Mouse (Mus musculus) left cerebral cortex, postnatal 10 days (tissue): Measurements from ENCODE around the gene Rbm5. TPM values are rescaled to one million over a fixed set of nuclear protein-coding genes. Genes with fewer than 3 reads are reported as not detected.

Experiments used
- DNase-seq, 2 experiments: peaks; one replicate each; pipeline ENCODE4 v3.0.0; 2021 to 2022; ENCODE audit warnings: low spot score in 2 of 2, mixed read lengths in 1 of 2; ENCODE audit errors: extremely low spot score in 1 of 2
- intact Hi-C: fragments of 180-260 bp; cut with DNase I; formaldehyde crosslinking; loops from one replicate; pipeline ENCODE4 v1.15.1; 2025
- total RNA-seq, 2 experiments: library from RNA; stranded (reverse); gene quantifications; 2 replicates each; pipeline ENCODE4 v1.2.3; 2021

The Rbm5 gene
- total RNA-seq, 2 experiments from 2014 or later, result 157 TPM

- DNase-seq, result no peak
- intact Hi-C loops, result no loop called here
Observed at GRCm38 (mm10) chr9:107707701-107708438, 62.9 kb downstream of the Rbm5 start.

GRCm38 (mm10) chr9:107706781-107707211 lies 64.0 kb downstream of the Rbm5 start:
- no peak for DNase-seq
- intact Hi-C loops, result no loop called here

DNA sequence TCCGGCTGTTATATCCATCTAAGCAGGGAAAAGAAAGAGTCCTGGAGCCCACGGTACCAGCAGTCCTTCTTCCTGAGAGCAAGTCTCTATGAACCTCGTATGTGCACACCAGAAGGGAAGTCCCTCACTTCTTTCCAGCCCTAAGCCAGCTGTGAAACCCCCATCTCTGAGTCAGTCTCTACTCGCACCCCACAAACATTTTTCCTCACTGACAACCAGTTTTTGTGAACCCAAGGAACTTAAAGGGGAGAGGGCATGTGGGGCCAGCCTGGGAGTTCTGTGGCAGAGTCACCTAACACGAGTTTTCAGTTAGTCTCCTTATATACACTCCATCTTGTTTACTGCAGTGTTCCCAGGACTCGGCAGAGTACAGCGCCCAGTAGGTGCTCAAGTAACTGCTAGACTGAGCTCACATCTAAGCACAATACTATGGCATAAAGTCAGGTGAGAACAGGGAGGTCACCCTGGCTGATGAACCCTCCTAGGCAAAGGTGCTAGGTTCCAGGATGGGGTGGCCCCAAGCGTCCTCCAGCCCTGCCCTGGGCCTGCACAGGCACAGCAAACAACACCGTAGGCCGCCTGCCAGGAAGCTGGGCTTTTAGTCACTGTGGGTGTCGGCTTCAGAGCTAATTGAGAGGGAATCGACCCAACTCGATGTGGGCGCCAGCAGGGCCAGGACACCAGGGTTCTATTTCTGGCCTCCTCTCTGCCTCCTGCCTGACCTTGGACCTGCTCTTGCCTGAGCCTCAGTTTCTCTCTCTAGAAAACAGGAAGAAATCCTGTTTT lies 67.3 kb downstream of the Rbm5 start:
- peak in 1 of 2 experiments; percentile 60 for DNase-seq
- intact Hi-C loops, result loop anchor here (5.0 kb wide), 1 partner anchor 34 kb away; no protein-coding TSS in a partner anchor

DNA sequence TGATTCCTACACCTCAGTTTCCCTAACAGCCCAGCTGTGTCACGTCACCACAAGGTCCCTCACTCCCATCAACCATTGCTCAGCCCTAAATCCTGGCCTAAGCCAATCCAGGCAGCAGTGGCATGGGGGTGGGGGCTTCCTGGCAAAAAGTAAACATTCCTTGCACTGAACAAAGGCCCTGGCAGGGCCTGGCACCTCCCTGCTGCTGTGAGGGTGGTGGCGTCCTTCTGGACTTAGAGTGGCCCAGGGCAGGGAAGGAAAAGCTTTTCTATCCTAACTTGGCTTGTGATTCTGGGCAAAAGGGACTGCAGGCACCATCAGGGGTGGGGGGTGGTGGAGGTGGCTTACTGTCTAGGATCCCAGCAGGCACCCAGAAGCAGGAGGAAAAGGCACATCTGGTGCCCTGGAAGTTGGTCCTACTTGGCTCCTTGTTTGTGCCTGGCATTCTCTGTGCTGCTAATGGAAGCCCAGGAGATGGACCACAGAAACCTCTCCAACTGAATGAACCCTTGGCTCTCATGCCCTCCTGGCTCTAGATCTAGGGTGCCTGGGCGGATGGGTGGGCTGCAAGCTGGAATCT lies 68.1 kb downstream of the Rbm5 start:
- DNase-seq, result no peak
- intact Hi-C loops, result loop anchor here (5.0 kb wide), 1 partner anchor 35 kb away; no protein-coding TSS in a partner anchor

GRCm38 (mm10) chr9:107701594-107701993 lies 69.2 kb downstream of the Rbm5 start:
- peak; percentile 82 to 87 for DNase-seq
- intact Hi-C loops, result loop anchor here (5.0 kb wide), 1 partner anchor 36 kb away; no protein-coding TSS in a partner anchor

GRCm38 (mm10) chr9:107700114-107700571 lies 70.7 kb downstream of the Rbm5 start:
- DNase-seq, result peak in 1 of 2 experiments; percentile 59
- intact Hi-C loops, result loop anchor here (5.0 kb wide), 1 partner anchor 37 kb away; no protein-coding TSS in a partner anchor

GRCm38 (mm10) chr9:107699376-107699980 lies 71.3 kb downstream of the Rbm5 start:
- DNase-seq, result no peak
- intact Hi-C loops, result no loop called here

DNA sequence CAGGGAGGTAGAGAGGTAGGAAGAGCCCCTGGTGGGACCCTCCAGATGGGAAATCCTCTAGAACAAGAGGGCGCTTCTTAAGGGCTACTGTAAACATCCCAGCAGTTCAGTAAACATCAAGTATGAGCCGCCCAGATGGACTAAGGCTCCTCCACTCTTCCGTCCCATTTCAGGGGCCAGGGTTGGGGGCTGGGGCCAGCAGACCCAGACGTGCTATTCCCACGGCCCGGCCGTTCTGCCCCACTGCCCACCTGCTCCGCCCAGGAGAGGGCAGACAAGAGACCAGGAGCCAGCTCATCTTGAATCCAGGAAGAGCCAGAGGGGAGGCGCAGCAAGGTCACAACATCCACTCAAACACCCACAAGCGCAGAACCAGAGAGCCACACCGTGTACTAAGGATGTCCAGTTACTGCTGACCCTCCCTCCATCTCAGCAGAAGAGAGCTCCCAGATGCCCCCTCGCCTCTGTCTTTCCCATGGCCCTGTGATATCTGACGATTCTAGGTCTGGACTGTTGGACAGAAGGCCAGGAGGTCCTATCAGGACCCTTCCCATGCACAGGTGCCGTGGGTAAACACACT lies 72.1 kb downstream of the Rbm5 start:
- intact Hi-C loops, result no loop called here
- no peak for DNase-seq

DNA sequence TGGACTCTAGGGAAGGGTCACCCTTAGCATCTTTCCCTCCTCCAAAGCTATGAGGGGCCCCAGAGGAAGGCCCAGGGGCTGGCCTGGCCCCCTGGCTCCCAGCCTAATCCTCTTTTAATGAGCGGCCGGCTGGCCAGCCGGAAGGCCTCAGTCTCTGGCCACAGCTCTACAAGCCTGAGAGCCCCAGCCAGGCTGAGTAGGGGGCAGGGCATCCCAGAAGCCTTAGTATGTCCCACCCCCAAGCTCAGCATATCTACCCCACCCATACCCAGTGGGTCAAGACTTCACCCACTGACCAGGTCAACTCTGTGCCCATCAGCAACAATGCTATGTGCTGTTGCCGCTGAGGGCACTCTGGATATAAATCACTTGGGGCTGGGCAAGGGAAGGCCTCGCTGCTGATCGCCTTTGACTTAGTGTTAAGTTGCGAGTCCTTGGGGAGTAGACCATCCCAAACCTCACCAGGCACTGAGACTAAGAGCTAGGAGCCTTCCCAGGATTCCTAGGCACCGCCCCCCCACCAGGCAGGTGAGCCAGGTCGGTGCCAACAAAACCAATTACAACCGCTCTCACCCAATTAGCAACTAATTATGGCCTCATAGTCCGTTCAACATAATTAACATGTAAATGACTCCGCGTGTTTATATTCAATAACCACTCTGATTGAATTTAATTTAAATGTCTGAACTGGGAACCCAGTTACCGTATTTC lies 72.8 kb downstream of the Rbm5 start:
- intact Hi-C loops, result no loop called here
- DNase-seq, result no peak

DNA sequence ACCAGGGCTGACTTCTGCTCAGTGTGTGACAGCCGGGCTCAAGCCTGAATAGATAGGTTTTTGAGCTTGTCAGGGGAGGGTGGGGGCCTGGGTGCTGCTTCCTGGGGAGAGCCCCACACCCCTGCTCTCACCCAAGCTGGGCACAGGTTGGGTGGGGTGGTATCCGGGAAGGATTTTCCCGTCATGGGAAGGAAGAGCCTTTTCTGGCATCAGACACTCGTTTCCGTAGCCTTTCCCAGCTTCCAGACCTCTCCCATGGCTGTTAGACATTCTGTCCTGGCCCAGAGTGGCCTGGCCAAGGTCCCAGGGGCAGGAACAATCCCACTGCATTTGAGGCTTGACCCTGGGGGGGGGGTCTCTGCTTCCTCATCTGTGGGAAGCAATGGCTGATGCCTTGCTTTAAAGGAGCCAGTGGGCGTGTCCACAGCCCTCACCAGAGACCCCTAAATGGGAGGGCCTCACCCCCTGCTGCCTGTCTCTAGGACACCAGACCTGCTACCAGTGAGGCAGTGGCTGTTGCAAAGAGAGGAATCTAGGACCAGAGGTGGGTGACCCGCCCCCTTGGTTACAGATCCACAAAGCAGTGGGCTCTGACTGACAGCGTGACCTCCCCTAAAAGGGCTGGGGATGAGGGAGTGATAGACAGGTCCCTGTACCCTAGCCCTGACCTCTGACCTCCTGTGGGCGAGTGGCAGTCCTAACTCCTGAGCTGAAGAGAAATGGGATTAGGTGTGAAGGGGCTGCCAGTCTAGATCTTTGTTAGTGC lies 73.8 kb downstream of the Rbm5 start:
- intact Hi-C loops, result no loop called here
- DNase-seq, result no peak

GRCm38 (mm10) chr9:107696106-107696479 lies 74.7 kb downstream of the Rbm5 start:
- DNase-seq, result no peak
- intact Hi-C loops, result no loop called here

DNA sequence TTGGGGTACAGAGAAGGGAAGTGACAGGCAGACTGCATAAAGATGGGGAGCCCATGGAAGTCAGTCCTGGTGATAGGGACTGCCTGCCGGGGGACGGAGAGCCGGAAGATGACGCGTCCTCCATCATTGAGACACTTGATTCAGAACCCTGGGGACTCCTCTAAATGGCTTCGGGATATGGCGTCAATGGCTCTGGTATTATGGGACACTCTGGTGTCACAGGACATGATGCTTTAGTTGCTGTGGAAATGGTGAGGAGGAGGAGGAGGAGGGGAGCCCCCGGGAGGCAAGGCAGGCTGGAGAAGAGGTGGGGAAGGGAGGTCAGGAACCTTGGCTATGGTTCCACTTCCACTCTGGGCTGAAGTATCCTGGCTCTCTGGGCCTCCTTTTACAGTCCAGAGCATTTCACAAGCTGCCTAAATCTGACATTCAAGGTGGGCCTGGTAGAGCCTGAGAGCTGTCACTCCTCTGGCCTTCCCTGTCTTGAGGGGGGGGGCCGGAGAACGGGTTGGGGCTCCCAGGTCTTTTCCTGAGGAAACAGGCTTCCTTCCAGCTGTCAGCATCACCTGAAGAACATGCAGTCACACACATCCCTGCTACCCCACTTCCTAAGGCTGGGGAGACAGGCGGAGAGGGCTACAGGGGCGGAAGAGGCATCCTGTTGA lies 75.2 kb downstream of the Rbm5 start:
- DNase-seq, result no peak
- intact Hi-C loops, result no loop called here

DNA sequence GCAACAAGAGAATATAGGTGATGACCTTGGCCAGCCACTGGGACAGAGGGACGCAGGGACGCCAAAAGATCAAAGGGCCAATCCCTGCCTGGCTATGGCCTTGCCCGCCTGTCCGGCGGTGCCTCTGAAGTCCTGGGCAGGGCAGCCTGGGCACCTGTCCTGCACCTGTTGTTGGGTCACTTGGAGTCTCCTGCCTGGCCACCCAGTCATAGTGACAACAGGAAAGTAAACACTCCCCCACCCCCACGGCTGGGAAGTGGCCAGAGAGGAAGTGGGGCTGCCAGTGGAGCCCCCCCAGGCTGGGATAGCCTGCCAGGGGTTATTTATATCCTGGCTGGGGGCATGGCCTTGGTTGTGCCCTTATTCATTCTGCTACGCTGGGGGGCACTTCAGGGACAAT lies 76.2 kb downstream of the Rbm5 start:
- DNase-seq, result no peak
- intact Hi-C loops, result no loop called here

DNA sequence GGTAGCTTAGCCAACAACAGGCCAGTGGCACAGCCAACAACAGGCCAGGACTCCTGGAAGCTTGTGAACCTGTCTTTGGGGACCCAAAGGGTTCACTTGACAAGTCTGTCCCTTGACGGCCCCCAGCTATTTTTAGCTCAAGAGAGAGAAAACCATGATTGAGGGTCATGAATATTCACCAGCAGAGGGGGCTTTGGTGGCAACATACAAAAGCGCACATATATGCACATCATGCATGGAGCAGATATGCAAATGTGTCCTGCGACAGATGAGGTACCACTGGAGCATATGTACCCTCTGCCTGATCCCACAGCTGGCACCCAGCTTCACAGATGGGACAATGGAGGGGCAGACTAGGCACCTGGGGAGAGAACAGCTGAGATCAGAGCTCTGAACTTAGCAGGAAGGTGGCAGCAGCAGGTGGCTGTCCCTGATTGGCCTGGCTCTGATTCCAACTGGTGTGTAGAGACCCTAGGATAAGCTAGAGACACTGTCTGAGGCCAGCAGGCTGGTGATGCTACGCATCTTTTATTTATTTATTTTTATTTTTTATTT lies 77.3 kb downstream of the Rbm5 start:
- intact Hi-C loops, result no loop called here
- DNase-seq, result no peak

DNA sequence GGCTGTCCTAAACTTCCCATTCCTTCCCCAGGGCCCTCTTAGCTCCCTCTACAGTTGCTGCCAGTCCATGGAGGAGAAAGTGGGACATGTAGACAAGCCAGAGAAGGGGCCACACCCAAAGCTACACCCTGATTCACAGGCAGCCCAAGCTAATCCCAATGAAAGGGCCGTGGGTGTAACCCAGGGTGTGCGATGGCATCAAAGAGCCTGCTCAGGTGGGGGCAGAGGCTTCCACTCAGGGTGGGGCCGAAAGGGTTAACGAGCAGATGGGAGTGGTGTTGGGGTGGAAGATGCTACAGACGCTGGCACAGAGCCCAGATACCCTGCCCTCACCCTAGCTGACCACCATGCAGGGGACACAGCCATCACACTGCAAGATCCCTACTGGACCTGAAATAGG lies 78.0 kb downstream of the Rbm5 start:
- DNase-seq, result no peak
- intact Hi-C loops, result no loop called here

GRCm38 (mm10) chr9:107690391-107690790 lies 80.4 kb downstream of the Rbm5 start:
- intact Hi-C loops, result no loop called here
- no peak for DNase-seq
